Mouse (Mus musculus) T-cell, adult 2 months (primary cell): ENCODE results near the gene Sh2b2.

ENCODE experiments used
- DNase-seq: peaks from one replicate; pipeline ENCODE4 v3.0.0; 2022; ENCODE audit warnings: low spot score

The Sh2b2 gene

DNA sequence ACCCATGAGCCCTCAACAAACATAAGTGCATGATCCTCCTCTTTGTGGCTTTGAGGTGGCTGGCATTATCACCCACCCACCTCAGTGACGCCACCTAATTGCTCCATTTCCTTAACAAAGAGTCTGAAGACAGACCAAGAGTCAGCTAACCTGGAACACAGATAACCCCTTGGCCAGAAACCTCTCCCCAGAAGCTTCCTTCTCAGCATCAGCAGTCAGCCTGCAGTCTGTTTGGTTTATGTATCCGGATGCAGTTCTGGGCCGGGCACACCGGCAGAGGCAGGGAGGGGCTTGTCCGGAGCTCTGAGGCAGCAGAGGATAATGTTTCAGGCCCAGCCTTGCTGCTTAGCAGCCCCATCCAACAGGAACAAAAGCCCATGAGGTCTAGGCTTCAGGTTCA is 66.8 kb downstream of the Sh2b2 start:
- peak; percentile 66 for DNase-seq

DNA sequence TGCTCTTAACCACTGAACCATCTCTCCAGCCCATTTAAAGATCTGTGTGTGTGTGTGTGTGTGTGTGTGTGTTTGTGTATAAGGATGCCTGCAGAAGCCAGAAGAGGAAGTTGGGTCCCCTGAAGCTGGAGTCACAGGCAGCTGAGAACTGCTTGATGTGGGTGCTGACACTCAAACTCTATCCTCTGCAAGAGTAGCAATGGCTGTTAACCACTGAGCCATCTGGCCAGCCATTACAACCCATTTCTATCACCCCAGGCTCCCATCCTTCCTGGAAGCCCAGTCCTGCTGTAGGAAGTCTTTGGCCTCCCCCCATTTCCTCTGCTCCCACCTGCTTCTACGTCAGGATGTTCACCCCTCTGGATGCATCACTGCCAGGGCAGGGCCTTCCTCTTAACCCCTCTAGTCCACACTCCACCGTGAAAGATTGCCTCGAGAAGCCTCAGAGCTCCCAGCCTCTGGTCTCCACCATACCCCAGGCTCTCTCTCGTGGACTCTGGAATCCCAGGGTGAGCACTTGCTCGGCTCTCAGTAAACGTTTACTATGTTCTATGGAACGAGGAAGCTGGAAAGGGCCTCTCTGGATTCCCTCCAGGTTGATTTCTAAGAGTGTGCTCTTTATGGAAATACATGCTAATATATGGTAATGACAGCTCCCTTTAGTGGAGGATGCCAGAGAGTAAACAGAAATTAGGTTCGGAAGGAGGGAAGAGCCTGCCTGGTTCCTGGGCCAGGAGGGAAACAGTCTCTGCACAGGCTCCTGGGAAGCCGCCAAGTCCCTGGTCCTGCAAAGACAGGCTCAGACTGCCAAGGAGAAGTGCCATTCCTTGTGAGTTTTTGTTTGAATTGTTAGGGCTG is 72.5 kb downstream of the Sh2b2 start:
- peak; percentile 75 for DNase-seq

DNA sequence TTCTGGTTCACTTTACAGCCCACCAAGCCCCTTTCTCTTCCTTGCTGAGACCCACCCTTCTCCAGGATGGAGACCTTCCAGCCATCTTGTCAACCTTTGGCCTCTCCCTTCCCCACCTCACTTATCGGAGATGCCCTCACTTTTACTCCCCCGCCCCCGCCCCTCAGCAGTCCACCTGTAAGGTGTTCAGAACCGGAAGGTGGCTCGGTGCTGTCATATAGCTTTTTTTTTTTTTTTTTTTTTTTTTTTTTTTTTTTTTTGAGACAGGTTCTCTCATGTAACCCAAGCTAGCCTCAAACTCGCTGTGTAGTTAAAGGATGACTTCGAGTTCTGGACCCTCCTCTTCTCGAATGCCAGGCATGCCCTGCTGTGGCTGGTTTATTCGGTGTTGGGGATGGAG is 73.4 kb downstream of the Sh2b2 start:
- no peak for DNase-seq

DNA sequence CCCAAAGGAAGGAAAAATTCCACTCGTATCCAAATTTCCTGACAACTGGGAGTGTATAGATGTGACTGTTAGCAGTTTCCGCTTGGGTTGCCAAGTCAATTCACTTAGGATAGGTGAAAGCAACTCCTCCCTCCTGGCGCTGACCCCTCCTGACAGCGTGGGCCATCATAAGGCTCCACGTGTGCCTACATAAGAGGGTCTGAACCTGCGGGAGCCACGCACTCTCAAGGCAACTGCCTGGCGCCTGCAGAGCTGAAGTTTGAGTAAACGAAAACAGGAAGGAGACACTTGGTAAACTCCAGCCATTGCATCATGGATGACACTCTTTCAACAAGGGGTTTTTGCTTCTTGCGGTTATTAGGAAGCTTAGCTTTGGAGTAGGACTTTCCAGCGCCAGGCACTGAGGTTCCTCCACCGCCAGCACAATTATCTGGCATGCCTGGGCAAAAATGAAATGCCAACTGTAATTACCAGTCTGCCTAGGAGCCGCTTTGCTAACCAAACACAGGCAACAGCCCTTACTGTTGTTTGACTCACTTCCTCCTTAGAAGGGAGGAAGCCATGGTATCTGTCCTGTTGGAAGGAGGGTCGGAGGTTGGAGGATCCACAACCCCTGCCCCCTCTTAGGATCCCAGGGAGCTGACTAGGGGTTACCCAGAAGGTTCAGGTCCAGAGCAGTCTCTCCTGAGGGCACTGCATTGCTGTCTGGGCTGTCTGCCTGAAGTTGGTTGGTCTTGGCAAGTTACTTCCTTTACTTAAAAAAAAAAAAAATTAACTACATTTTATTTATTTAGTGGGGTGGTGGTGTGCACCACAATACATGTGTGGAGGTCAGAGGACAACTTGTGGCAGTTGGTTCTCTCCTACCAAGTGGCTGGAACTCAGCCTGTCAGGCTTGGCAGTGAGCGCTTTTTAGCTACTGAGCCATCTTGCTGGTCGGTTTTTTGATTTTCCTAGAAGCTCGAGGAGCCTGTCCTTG is 74.7 kb downstream of the Sh2b2 start:
- DNase-seq = peak; percentile 51

DNA sequence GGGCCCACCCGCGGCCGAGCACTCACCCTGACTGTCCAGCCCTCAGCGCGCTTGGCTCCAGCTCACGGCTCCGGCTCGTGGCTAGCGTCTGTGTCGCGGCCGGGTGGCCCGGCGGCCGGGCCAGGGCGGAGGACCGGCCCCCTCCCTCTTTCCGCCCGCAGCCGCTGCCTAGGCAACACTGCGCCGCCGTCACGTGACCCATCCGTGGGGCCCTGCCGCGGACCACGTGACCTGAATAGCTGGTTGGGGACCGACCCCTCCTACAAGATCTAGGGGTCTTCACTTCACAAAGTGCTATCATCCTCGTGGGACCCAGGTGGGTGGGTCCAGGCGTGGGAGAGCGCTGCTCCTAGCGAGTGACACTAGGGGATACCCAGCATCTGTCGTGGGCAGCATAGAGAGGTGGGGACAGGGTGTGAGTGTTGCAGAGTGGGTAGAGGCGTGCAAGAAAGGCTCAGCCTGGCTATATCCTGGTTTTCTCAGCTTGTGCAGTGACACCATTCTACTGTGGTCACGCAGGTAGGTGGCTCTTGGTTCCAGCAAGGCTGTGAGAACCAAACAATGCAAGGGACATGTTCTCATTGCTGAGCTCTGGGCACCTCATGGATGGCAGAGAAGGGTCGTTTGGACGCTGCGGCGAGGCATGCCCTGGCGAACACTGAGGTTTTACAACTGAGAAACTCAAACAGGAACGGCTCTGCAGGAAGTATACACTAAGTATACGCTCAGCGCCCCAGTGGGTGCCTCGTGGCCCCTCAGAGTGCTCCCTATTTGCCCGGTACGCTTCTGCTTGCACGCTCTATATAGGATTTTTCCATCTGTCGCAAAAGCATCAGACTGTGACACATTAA is 75.6 kb downstream of the Sh2b2 start, which contains the start of gene Orai2:
Orai2 (minus strand) TSS at position 202 of the 851 bp plus-strand sequence.
- peak; percentile 77 for DNase-seq

DNA sequence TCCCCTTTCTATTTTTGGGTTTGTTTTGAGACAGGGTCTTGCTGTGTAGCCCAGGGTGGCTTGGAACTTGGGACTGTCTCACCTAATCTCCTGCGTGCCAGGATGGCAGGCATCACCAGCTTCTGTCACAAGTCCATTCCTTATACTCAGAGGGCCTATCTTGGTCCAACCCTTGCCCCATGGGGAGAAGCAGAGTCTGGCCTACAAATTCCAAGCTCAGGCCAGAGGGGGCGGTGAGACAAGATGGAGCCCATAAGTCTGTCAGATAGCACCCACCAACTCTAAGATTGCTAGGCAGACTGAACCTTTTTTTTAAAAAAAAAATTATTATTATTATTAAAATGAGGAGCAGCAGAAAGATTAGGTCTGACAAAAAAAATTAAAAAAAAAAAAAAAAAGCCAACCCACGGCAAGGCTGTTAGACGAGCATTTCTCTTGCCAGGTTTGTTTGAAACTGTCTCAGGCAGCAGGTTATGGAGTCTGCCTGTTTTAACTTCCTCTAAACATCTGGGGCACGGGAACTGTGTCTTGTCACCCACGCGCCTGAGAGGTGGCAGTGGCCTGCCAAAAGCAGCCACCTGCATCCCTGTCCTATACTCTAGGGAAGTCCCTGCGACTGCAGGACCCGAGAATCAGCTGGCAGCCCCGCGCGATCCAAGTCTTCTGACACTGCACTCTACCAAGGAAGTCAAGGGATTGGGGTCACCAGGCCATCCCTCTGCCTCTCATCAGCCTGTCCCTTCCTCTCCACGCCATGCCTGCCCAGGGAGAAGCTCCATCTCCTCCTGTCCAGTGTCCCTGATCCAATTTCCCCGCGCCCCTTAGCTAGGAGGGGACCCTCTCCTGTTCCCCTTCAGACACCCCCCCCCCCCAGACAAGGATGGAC is 76.5 kb downstream of the Sh2b2 start:
- DNase-seq = peak; percentile 58
